Mouse (Mus musculus) embryonic facial prominence, embryonic 13.5 days (tissue): ENCODE results near the gene Sh3rf3. TPM values are rescaled to one million over a fixed set of nuclear protein-coding genes. Genes with fewer than 3 reads are reported as not detected.

Experiments used
- ATAC-seq: fragments of 200-750 bp; cut with Nextera tagmentation; 2 replicates; pipeline ENCODE4 v1.8.0; 2017; ENCODE audit warnings: low read depth; ENCODE audit not compliant: insufficient number of reproducible peaks, insufficient read depth, low FRiP score, low TSS enrichment
- H3K27ac ChIP-seq: fragments of 300-500 bp; sonication (generic); 2 replicates; pipeline ENCODE4 v1.5.1; 2015; ENCODE audit warnings: moderate library complexity, mild to moderate bottlenecking, inconsistent platforms
- H3K27me3 ChIP-seq: fragments of 300-500 bp; sonication (generic); 2 replicates; pipeline ENCODE4 v1.6.1; 2015; ENCODE audit warnings: mild to moderate bottlenecking, inconsistent platforms
- H3K36me3 ChIP-seq: fragments of 300-500 bp; sonication (generic); 2 replicates; pipeline ENCODE4 v1.6.1; 2015; ENCODE audit warnings: mild to moderate bottlenecking, inconsistent platforms
- H3K4me1 ChIP-seq: fragments of 300-500 bp; sonication (generic); 2 replicates; pipeline ENCODE4 v1.6.1; 2015; ENCODE audit warnings: inconsistent platforms
- H3K4me2 ChIP-seq: fragments of 300-500 bp; sonication (generic); 2 replicates; pipeline ENCODE4 v1.6.1; 2015; ENCODE audit warnings: moderate library complexity, mild to moderate bottlenecking, inconsistent platforms
- H3K4me3 ChIP-seq: fragments of 300-500 bp; sonication (generic); 2 replicates; pipeline ENCODE4 v1.5.1; 2015; ENCODE audit warnings: mild to moderate bottlenecking, inconsistent platforms
- H3K9ac ChIP-seq: fragments of 300-500 bp; sonication (generic); 2 replicates; pipeline ENCODE4 v1.6.1; 2015; ENCODE audit warnings: mild to moderate bottlenecking, inconsistent platforms
- H3K9me3 ChIP-seq: fragments of 300-500 bp; sonication (generic); 2 replicates; pipeline ENCODE4 v1.6.1; 2016; ENCODE audit warnings: inconsistent platforms
- WGBS: fragments of 180-500 bp; shearing (Covaris S2); methylation state at CpG from one replicate; pipeline ENCODE4 v1.1.7; 2015; ENCODE audit warnings: mixed read lengths; 5-methylcytosine and 5-hydroxymethylcytosine counted together
- polyA plus RNA-seq: library from polyadenylated mRNA; unstranded; fragments of >200 nt; fragmentation: Nextera tagmentation; extraction: Ambion mirVana; gene quantifications from 2 replicates; pipeline ENCODE4 v1.2.1, GENCODE M21; 2015

Sh3rf3 gene
- polyA plus RNA-seq, 1 experiment from 2014 or later = 3.3 TPM

DNA sequence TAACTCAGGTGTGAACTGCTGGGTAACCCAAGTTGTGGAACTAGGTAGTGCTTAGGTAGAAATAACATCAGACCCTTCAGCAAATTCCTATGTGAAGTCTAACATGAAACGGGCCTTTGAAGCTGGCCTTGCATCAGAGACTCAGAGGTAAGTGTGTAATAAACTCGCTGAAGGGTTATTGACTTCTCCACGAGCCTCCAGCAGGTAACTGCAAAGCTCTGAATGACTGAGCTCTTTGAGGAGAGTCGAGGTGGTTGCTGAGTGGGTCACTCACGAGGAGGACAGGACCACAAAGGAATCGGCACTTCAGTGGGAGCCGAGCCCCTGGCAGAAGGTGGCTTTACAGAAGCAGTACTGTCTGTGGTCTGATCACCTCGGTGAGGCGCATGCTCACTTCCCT lies 303.2 kb downstream of the Sh3rf3 start:
- ATAC-seq = no peak
- Histone ChIP-seq H3K27me3 (no peaks in the 10 kb centered on the region), H3K4me2 (no peak overlapping the region), H3K9ac (no peak overlapping the region), H3K36me3 (no peaks in the 10 kb centered on the region), H3K9me3 (no peaks in the 10 kb centered on the region), H3K4me3 (no peak overlapping the region), H3K4me1 (0 out of 2 replicates have a peak, but pooled peaks cover 6% of the 10 kb centered on the region), H3K27ac (no peak overlapping the region)
- WGBS = 80% methylated on average over 9 of the region's 9 CpGs

DNA sequence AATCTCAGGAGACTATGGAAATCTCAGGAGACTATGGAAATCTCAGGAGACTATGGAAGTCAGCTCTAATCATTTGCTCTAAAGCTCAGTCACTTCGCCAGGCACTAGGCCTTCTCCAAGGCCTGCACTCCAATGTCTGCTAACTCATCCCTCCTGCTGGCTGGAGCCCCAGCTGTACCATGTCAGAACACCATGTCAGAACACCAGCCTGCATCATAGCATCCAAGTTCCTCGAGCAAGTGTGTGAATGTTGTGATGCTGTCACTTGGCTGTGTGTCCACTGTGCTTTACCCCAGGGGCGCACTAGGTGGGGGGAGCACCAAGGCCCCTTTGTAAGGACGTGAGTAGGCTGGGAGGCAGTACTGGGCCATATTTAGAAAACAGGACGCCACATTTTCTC lies 304.4 kb downstream of the Sh3rf3 start:
- Histone ChIP-seq H3K36me3 (no peaks in the 10 kb centered on the region), H3K9ac (no peak overlapping the region), H3K9me3 (no peaks in the 10 kb centered on the region), H3K27ac (no peak overlapping the region), H3K4me1 (0 out of 2 replicates have a peak, but pooled peaks cover 6% of the 10 kb centered on the region), H3K4me2 (no peak overlapping the region), H3K4me3 (no peak overlapping the region), H3K27me3 (no peaks in the 10 kb centered on the region)
- 70% methylated on average over 5 of the region's 5 CpGs for WGBS
- ATAC-seq = no peak

DNA sequence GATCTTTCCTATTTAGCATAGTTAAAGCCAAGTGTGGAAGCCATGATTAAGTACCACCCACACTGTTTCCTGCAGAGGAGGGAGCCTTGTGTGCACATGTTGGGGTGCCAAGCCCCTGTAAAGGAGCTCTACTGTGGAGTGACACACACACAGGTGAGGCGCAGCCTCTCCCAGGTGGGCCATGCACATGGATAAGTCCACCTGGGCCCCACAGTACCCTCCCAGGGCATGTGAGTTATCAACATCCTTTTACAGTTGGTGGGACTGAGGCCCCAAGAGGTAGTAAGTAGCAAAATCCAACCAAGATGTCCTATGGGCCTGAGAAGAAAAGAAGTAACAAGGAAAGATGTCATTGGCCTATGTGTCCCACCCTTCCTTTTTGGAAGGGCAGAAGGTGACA lies 305.8 kb downstream of the Sh3rf3 start:
- no peak for ATAC-seq
- no peak overlapping the region for H3K4me3 ChIP-seq

DNA sequence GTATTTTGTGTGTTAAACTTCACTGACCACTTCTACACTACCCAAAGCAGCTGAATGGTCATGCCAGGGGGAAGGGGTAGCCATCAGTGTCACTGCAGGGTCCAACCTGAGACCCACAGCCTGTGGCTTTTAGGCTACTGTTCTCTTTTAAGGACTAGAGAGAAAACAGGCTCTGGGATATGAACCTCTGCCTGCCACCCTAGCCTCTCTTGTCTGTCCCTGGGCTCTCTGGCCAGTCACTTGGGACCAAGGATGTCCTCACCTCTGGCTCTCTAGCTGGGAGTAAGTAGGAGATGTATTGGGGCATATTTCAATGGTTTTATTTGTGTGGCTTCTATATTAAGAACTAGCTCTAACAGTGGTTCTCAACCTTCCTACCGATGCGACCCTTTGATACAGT lies 306.7 kb downstream of the Sh3rf3 start:
- H3K9ac ChIP-seq = no peak overlapping the region
- no peak overlapping the region for H3K27ac ChIP-seq
- H3K27me3 ChIP-seq = no peaks in the 10 kb centered on the region
- no peak overlapping the region for H3K4me3 ChIP-seq
- no peaks in the 10 kb centered on the region for H3K9me3 ChIP-seq
- no peaks in the 10 kb centered on the region for H3K36me3 ChIP-seq
- H3K4me2 ChIP-seq = no peak overlapping the region
- ATAC-seq = no peak
- 92% methylated on average over 2 of the region's 2 CpGs for WGBS
- H3K4me1 ChIP-seq = 0 out of 2 replicates have a peak, but pooled peaks cover 1% of the 10 kb centered on the region

More for the DNA sequence above, 305.8 kb downstream of the Sh3rf3 start:
- Histone ChIP-seq H3K4me1 (0 out of 2 replicates have a peak, but pooled peaks cover 6% of the 10 kb centered on the region), H3K27me3 (no peaks in the 10 kb centered on the region), H3K27ac (no peak overlapping the region), H3K4me2 (no peak overlapping the region), H3K9me3 (no peaks in the 10 kb centered on the region), H3K9ac (no peak overlapping the region), H3K36me3 (no peaks in the 10 kb centered on the region)
- 94% methylated on average over 1 of the region's 1 CpGs for WGBS

DNA sequence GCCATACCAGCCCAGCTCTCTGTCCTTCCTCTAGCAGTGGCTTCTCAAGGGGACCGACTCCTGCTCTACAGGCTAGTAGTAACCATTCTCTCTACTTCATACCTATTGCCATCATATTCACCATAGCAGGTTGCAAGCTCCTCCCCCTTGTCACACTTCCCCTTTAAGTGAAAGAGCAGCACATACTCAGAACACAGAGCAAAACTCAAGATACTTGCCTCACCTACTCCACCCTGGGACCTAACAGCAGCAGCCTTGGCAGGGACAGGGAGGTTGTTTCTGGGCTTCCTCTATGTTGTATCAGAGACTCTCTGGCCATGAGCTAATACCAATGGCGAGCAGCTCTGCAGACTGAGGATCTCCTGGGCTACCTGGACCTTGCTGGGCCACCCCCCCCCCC lies 312.3 kb downstream of the Sh3rf3 start:
- Histone ChIP-seq H3K4me2 (no peak overlapping the region), H3K4me1 (no peaks in the 10 kb centered on the region), H3K27ac (no peak overlapping the region), H3K4me3 (no peak overlapping the region), H3K36me3 (no peaks in the 10 kb centered on the region), H3K9me3 (no peaks in the 10 kb centered on the region), H3K9ac (no peak overlapping the region), H3K27me3 (no peaks in the 10 kb centered on the region)
- 77% methylated on average over 2 of the region's 2 CpGs for WGBS
- ATAC-seq = no peak

DNA sequence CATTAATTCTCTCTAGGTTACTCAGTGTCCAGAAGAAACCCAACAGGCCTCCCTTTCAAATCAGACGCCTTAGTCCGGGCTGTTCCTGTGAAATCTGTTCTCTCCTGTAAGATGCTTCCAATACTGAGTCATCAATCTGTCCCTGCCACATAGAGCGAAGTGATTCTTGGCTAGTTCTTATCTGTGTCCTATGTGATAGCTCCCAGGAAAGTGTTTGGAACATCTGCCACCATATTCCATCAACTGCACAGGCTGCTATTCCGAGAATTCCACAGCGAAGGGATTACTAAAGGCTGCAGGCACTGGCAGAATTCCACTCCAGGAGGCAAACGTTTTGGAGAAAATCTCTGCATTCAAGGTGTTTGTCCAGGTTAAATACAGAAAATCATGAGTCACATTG lies 314.5 kb downstream of the Sh3rf3 start:
- H3K27ac ChIP-seq = no peak overlapping the region
- no peaks in the 10 kb centered on the region for H3K36me3 ChIP-seq
- no peak overlapping the region for H3K4me3 ChIP-seq
- 80% methylated on average over 6 of the region's 6 CpGs for WGBS
- ATAC-seq = no peak
- no peaks in the 10 kb centered on the region for H3K27me3 ChIP-seq
- no peak overlapping the region for H3K4me2 ChIP-seq
- no peaks in the 10 kb centered on the region for H3K9me3 ChIP-seq
- no peak overlapping the region for H3K9ac ChIP-seq
- peaks cover 7% of the 10 kb centered on the region for H3K4me1 ChIP-seq

DNA sequence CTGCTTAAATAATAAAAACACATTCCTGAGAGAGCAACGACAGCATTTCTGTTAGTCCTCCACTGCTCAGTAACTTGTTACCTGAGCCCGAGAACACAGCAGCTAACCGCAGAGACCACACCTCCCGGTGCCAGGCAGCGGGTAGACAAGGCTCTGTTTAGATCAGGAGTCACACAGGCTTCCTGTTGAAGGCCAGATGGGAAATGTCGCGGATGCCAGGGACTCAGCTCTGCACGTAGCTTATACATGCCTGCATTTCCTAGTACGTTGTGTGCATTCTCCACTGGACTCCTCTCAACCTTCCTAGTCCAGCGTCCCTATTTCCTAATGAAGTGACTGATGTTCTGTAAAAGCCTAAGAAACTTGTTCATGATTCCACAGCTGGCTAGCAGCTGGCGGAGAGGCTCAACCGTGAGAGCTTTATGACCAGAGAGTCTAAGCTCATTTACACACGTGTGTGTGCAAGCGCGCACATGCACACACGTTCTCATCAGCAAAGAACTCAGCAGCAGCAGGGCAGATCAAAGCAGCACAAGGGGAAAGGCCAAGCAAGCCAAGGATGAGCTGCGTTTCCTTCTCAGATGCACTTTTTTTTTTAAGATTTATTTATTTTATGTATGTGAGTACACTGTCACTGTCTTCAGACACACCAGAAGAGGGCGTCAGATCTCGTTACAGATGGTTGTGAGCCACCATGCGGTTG lies 318.9 kb downstream of the Sh3rf3 start:
- Histone ChIP-seq H3K27me3 (no peaks in the 10 kb centered on the region), H3K4me2 (no peak overlapping the region; the same call in 1 of the 2 replicates), H3K4me1 (peaks cover 7% of the 10 kb centered on the region), H3K9me3 (no peaks in the 10 kb centered on the region), H3K36me3 (no peaks in the 10 kb centered on the region), H3K4me3 (no peak overlapping the region), H3K27ac (no peak overlapping the region), H3K9ac (no peak overlapping the region)
- ATAC-seq = no peak
- 60% methylated on average over 20 of the region's 20 CpGs for WGBS

DNA sequence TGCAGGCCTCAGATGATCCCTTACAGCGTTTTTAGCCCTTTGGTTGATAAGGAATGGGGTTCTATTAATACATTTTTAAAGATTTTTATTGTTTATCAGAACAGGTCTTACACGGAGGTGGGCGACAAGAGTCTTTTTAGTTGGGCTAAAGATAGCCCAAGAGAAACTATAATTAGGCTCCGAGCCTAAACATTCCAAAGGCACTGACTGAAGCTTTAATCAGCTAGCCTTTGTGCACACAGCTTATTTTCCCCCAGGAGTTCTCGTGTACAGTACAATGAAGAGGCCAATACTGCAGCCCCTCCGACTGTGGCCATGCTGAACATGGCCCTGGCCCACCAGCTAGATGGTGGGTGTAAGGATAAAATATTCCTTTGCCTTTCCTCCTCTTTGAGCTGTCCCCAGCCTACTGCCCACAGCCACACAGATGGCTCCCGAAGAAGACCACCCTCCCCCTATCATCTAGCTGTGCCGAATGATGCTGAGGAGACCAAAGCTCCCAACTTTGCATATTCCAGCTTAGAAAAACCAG lies 320.4 kb downstream of the Sh3rf3 start:
- WGBS = 61% methylated on average over 8 of the region's 8 CpGs
- no peak for ATAC-seq
- no peak overlapping the region for H3K9ac ChIP-seq

DNA sequence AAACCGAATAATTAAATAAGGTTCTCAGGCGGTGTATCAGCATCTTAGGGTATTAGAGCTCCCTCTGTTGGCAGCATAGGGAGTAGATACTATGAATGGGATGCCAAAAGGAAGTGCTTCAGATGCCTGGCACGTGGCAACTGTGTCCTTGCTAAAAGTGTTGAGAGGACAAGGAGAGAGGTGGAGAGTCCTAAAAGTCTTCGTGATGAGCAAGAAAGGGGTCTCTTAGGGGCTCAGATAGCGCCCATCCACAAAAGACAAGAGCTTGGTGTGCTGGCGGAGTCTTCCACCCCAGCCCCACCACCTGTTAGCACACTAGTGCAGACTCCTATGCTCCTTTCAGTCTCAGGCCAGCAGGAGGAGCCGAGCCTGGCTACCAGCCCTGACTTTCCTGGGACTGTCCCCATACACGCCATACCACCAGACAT lies 336.8 kb downstream of the Sh3rf3 start:
- WGBS = 19% methylated on average over 8 of the region's 8 CpGs

More for the DNA sequence above, 320.4 kb downstream of the Sh3rf3 start:
- no peaks in the 10 kb centered on the region for H3K36me3 ChIP-seq
- no peak overlapping the region for H3K4me2 ChIP-seq
- no peak overlapping the region for H3K4me3 ChIP-seq
- no peaks in the 10 kb centered on the region for H3K27me3 ChIP-seq
- H3K4me1 ChIP-seq = peaks cover 7% of the 10 kb centered on the region
- H3K27ac ChIP-seq = no peak overlapping the region
- H3K9me3 ChIP-seq = no peaks in the 10 kb centered on the region

DNA sequence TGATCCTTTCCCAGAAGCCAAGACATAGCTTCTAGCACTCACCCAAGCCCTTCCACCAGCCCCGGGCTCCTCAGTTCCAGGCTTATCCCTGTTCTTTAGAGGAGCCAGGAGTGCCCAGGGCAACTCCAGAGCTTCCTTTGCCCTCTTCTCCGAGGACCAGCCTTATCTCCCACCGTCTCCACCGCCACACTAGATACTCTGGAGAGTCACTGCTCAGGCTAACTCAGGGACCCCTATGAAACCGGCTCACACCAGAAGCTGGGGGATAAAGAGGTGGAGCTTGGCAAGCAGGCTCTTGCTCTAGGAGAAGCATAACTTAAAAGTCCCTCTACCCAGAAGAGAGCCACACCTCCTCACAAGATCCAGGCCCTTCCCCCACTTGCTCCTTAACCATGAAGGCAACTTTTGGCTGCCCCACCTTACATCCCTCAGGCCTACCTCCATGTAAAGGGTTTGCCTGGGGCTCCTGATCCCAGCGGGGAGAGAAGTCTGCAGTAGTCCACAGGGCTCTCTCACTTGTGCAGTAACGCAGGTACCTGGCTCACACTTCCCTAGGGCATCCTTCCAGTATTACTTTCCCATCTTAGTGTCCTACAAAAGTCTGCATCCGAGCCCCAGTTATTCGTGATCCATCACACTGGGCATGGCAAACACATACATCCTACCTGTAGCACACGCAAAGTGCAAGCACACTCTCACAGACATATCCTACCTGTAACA lies 337.9 kb downstream of the Sh3rf3 start:
- 84% methylated on average over 10 of the region's 10 CpGs for WGBS
- no peak for ATAC-seq
- H3K4me2 ChIP-seq = no peak overlapping the region

More for the DNA sequence above, 336.8 kb downstream of the Sh3rf3 start:
- H3K27me3 ChIP-seq = no peaks in the 10 kb centered on the region; the same call in 1 of the 2 replicates
- no peak overlapping the region for H3K27ac ChIP-seq
- H3K9me3 ChIP-seq = no peaks in the 10 kb centered on the region
- H3K4me2 ChIP-seq = peak overlapping the region; percentile 31; the same call in 1 of the 2 replicates
- H3K9ac ChIP-seq = no peak overlapping the region
- H3K4me3 ChIP-seq = no peak overlapping the region
- ATAC-seq = no peak
- H3K4me1 ChIP-seq = peaks cover 3% of the 10 kb centered on the region; the same call in 1 of the 2 replicates
- no peaks in the 10 kb centered on the region for H3K36me3 ChIP-seq

DNA sequence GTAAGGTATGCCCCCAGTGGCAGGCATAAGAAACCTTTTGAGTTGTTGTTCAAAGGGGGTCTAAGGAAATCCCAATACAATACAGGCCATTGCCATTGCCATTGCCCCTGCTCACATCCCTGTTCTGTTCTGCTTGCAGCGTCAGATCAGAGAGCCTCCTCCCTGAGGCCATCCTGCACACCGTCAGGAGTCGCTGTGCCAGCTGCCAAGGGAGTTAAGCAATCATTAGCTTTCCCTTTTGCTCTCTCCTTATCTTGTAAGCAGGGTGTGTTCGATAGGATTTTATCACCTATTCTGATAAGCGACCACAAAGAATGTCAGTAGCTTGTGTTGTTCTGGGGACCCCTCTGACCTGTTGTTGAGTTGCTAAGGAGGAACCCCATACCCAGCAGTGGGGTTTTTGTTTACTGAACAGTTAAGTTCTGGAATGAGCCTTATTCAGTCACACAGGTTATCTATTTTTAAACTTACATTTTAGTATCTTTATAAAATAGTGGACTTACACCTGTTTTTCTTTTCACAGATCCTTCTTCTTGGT lies 339.5 kb downstream of the Sh3rf3 start:
- H3K36me3 ChIP-seq = no peaks in the 10 kb centered on the region
- WGBS = 73% methylated on average over 5 of the region's 5 CpGs
- no peaks in the 10 kb centered on the region; the same call in 1 of the 2 replicates for H3K27me3 ChIP-seq
- H3K4me2 ChIP-seq = no peak overlapping the region
- no peak for ATAC-seq
- no peak overlapping the region for H3K4me3 ChIP-seq
- no peaks in the 10 kb centered on the region for H3K9me3 ChIP-seq
- peaks cover 3% of the 10 kb centered on the region; the same call in 1 of the 2 replicates for H3K4me1 ChIP-seq
- H3K27ac ChIP-seq = no peak overlapping the region
- no peak overlapping the region for H3K9ac ChIP-seq

More for the DNA sequence above, 337.9 kb downstream of the Sh3rf3 start:
- no peaks in the 10 kb centered on the region; the same call in 1 of the 2 replicates for H3K27me3 ChIP-seq
- no peak overlapping the region for H3K4me3 ChIP-seq
- no peak overlapping the region for H3K9ac ChIP-seq
- H3K27ac ChIP-seq = no peak overlapping the region
- peaks cover 3% of the 10 kb centered on the region; the same call in 1 of the 2 replicates for H3K4me1 ChIP-seq
- H3K36me3 ChIP-seq = no peaks in the 10 kb centered on the region
- H3K9me3 ChIP-seq = no peaks in the 10 kb centered on the region
